In genomic region chr6:40470916-40471719, GRCm38 (mm10) we compare ENCODE assay signal across 7 mouse cellular contexts. TPM values are rescaled to one million over a fixed set of nuclear protein-coding genes. Genes with fewer than 3 reads are reported as not detected.
A peak's percentile ranks its signal among the peaks of the same experiment; 100 is the strongest.
DNase-seq lines count a peak whose midpoint lies in the region; ATAC-seq lines count a peak whose summit lies in the region.

Gene Ssbp1, plus strand, starts transcription at chr6:40471352.

- peak; percentile 89 for DNase-seq in adrenal gland, postnatal 25 days
- DNase-seq in heart, adult 11 months: peak; percentile 99
- peak; percentile 93 for DNase-seq in kidney, adult 18-20 months
- DNase-seq in limb, embryonic 11.5 days (ENCODE audit: low spot score): peak; percentile 96
- DNase-seq in midbrain, embryonic 14.5 days: peak; percentile 97
- DNase-seq in spleen, adult 18-20 months: peak; percentile 83 to 85

- no peaks in the 10 kb centered on the region for H3K27me3 ChIP-seq in embryonic facial prominence, embryonic 12.5 days
- no peaks in the 10 kb centered on the region for H3K27me3 ChIP-seq in limb, embryonic 11.5 days (ENCODE audit: control insufficient read depth, insufficient read depth, low read length)
- H3K27me3 ChIP-seq in midbrain, embryonic 14.5 days (ENCODE audit: control insufficient read depth, insufficient read depth, low read length): no peaks in the 10 kb centered on the region

- peak within 1 kb of the TSS; percentile 65 for H3K4me2 ChIP-seq in embryonic facial prominence, embryonic 12.5 days (replicated peaks)
- peak within 1 kb of the TSS; percentile 64 for H3K4me2 ChIP-seq in limb, embryonic 11.5 days (ENCODE audit: low read depth, severe bottlenecking)
- H3K4me2 ChIP-seq in midbrain, embryonic 14.5 days (ENCODE audit: low read length): peak within 1 kb of the TSS; percentile 83

- peaks cover 9% of the 10 kb centered on the region; the same call in 1 of the 2 replicates for H3K4me1 ChIP-seq in embryonic facial prominence, embryonic 12.5 days
- peaks cover 3% of the 10 kb centered on the region; the same call in 1 of the 2 replicates for H3K4me1 ChIP-seq in limb, embryonic 11.5 days (ENCODE audit: control insufficient read depth, insufficient read depth, low read length)
- H3K4me1 ChIP-seq in midbrain, embryonic 14.5 days (ENCODE audit: control insufficient read depth, insufficient read depth, low read length): peaks cover 17% of the 10 kb centered on the region

- peak; percentile 89 for ATAC-seq in embryonic facial prominence, embryonic 12.5 days (ENCODE audit: insufficient number of reproducible peaks, insufficient read depth, low FRiP score, low TSS enrichment)
- ATAC-seq in limb, embryonic 11.5 days (ENCODE audit: insufficient number of reproducible peaks, low FRiP score, low TSS enrichment, low read depth): peak; percentile 94
- ATAC-seq in midbrain, embryonic 14.5 days (ENCODE audit: low FRiP score, low TSS enrichment): peak; percentile 97

- H3K4me3 ChIP-seq in embryonic facial prominence, embryonic 12.5 days: peak within 1 kb of the TSS; percentile 74
- peak within 1 kb of the TSS; percentile 81 for H3K4me3 ChIP-seq in limb, embryonic 11.5 days (ENCODE audit: low read depth, low read length)
- H3K4me3 ChIP-seq in midbrain, embryonic 14.5 days (replicated peaks; ENCODE audit: low read depth, low read length): peak within 1 kb of the TSS; percentile 82

- no peaks in the 10 kb centered on the region for H3K9me3 ChIP-seq in embryonic facial prominence, embryonic 12.5 days
- H3K9me3 ChIP-seq in limb, embryonic 11.5 days (ENCODE audit: control insufficient read depth, low read length): no peaks in the 10 kb centered on the region
- H3K9me3 ChIP-seq in midbrain, embryonic 14.5 days (ENCODE audit: control insufficient read depth, low read length): no peaks in the 10 kb centered on the region

- peaks cover 27% of the 10 kb centered on the region for H3K36me3 ChIP-seq in embryonic facial prominence, embryonic 12.5 days
- H3K36me3 ChIP-seq in limb, embryonic 11.5 days (ENCODE audit: control insufficient read depth, insufficient read depth, low read length): peaks cover 6% of the 10 kb centered on the region
- H3K36me3 ChIP-seq in midbrain, embryonic 14.5 days (ENCODE audit: control insufficient read depth, insufficient read depth, low read length): peaks cover 23% of the 10 kb centered on the region

- H3K27ac ChIP-seq in embryonic facial prominence, embryonic 12.5 days: peak within 1 kb of the TSS; percentile 97
- H3K27ac ChIP-seq in limb, embryonic 11.5 days (replicated peaks; ENCODE audit: low read depth, low read length): peak within 1 kb of the TSS; percentile 93
- peak within 1 kb of the TSS; percentile 93 for H3K27ac ChIP-seq in midbrain, embryonic 14.5 days (replicated peaks; ENCODE audit: low read depth, low read length)

- peak within 1 kb of the TSS; percentile 85 for H3K9ac ChIP-seq in embryonic facial prominence, embryonic 12.5 days
- H3K9ac ChIP-seq in limb, embryonic 11.5 days (ENCODE audit: low read length): peak within 1 kb of the TSS; percentile 98
- peak within 1 kb of the TSS; percentile 82 for H3K9ac ChIP-seq in midbrain, embryonic 14.5 days (replicated peaks; ENCODE audit: low read length)

- under 1% methylated on average over 54 of the region's 54 CpGs for WGBS in embryonic facial prominence, embryonic 12.5 days
- WGBS in limb, embryonic 11.5 days: under 1% methylated on average over 54 of the region's 54 CpGs
- WGBS in midbrain, embryonic 14.5 days: 1% methylated on average over 54 of the region's 54 CpGs

RNA-seq across cellular contexts. Expression of gene Ssbp1, which starts in this region (rescaled TPM):
- total RNA-seq in adrenal gland, postnatal 25 days (2021): 57.1 and 69.2 TPM in 2 replicates
- polyA plus RNA-seq in embryonic facial prominence, embryonic 12.5 days (2016; fragmentation: Nextera tagmentation; extraction: Ambion mirVana): 181 and 188 TPM in 2 replicates
- polyA plus RNA-seq in limb, embryonic 11.5 days (2014; fragmentation: Nextera tagmentation; extraction: Ambion mirVana): 177 and 179 TPM in 2 replicates
- 107 TPM in 2 replicates for polyA plus RNA-seq in midbrain, embryonic 14.5 days (2014; fragmentation: Nextera tagmentation; extraction: Ambion mirVana)

Comparison
In these comparisons a context has a peak if more than half of its experiments do, and no peak if none do; other contexts are left out.
1. Peak in every context shown above with its lines: DNase-seq, ATAC-seq, H3K4me3 ChIP-seq and H3K27ac ChIP-seq.